Mouse (Mus musculus) spleen, postnatal 36 days (tissue): ENCODE measurements at regions not wholly inside any gene's neighbourhood (a gene's known extent, or its start where the extent isn't known, plus 50 kb on each side); places are given as distances from the start of the nearest gene placed in this dataset.
"Not testable (repeated sequence)": the region's sequence is repeated elsewhere in the genome, so short reads cannot be mapped to it uniquely, and the experiment has no call there.

Source experiments
- DNase-seq, 2 experiments: peaks; one replicate each; pipeline ENCODE4 v3.0.0; 2022; ENCODE audit warnings: low spot score in 2 of 2, mixed read lengths in 1 of 2

DNA sequence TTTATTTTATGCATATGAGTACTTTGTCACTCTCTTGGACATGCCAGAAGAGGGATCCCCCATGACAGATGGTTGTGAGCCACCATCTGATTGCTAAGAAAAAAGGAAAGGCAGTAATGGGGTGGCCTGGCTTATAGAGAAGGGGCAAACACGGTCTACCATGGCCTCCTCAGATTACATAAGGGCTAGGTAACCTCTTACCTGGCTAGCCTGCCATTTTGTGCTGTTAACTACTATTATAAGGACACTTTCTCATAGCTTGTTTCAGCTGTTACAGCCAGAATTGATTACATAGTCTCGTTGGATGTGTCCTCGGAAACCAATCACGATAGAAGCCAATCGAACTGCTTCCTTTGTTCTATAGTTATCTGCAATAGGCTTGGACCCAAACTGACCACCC, 60.9 kb upstream of the Gm14496 start:
- no peak for DNase-seq

DNA sequence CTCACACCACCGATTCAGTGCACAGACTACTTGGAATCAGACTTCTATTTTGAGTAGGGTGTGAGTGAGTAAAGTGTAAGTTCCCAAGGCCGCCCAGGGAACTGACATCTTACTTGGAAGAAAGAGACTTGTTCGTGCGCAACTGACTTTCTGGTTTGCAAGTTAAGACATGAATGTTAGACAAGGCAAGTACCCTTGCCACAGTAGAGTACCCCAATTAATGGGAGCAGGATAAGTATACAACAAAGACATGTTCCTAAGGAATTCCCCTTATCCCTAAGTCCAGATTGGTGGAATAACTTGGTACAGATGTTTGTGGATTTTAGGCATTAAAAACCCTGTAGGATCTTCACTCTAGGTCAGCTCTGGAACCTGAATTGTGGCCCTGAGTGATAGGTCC, 60.4 kb upstream of the Gm14496 start:
- DNase-seq: not testable (repeated sequence)

DNA sequence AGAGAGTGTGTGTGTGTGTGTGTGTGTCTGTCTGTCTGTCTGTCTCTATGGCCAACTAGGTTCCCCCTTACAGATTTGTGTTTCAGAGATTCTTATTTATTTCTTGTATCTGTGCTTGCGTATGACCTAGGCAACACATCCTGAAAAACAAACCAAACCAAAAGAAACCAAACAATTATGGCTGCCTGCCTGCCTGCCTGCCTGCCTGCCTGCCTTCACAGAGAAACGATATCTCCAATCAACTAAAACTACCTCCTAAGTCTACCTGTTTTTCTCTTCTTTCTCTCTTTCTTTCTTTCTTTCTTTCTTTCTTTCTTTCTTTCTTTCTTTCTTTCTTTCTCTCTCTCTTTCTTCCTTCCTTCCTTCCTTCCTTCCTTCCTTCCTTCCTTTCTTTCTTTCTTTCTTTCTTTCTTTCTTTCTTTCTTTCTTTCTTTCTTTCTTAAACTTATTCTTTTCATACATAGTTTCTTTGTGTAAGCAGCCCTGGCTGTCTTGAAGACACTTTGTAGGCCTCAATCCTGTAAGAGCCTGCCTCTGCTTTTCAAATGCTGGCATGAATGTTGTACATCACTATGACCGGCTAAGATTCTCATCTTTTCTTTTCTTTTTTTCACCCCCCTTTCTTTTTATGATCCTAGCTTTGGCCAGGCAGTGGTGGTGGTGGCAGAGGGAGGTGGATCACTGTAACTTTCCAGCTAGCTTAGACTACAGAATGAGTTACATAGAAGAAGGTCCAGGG, 59.7 kb upstream of the Gm14496 start:
- peak; percentile 29 to 45 for DNase-seq

DNA sequence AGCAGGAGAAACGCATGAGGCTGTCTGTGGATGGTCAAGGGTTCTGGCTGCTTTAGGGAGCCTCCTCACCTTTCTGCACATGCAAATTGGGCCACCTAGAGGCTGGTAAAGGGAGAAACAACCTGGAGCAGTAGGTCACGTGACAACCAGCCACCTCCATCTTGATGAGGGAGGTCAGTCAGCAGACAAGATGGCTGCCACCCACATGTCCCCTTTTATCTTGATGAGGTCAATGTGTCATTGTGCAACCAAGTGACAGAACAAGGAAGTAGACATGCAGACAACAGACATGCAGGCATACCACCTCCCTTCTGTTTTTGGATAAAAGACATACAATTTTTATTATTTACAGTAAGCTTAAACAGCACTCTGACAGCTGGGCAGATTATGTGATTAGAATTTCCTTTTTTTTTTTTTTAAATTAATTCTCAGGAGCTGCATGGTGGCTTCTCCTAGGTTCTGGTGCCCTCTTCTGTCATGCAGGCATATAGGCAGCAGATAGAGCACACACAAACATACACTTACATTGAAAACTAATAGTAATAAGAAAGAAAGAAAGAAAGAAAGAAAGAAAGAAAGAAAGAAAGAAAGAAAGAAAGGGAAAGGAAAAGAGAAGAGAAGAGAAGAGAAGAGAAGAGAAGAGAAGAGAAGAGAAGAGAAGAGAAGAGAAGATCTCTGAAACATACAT, 58.9 kb upstream of the Gm14496 start:
- no peak for DNase-seq
